Mouse (Mus musculus) bone marrow macrophage, adult 2 months (primary cell): ENCODE measurements around the gene 1700113H08Rik.

ENCODE experiments used
- CTCF ChIP-seq: IDR thresholded peaks from 2 replicates; pipeline ENCODE4 v1.5.1; 2012; ENCODE audit warnings: low read depth, mild to moderate bottlenecking, low read length, moderate library complexity
- POLR2A ChIP-seq: IDR thresholded peaks from 2 replicates; pipeline ENCODE4 v1.6.1; 2012; ENCODE audit warnings: mild to moderate bottlenecking, low read depth, low read length, borderline replicate concordance

DNA sequence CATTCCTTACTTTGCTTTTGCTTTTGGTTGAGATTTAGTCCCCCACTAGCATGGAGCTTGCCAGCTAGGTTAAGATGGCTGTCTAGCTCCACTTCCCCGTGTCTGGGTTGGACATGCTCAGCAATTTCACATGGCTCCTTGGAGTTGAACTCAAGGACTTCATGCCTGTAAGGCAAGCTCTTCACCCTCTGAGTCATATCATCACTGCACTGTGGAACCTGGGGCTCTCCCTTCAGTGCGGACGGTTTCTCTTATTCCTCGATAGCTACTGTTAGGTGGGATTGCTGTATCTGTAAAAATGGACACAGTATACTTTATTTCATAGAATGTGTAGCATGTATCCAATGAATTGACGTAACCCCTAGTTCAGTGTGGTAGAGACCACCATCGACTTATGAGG is 93.2 kb downstream of the 1700113H08Rik start:
- TF ChIP-seq CTCF = no peak
- TF ChIP-seq POLR2A = no peak
